Mouse (Mus musculus) embryo, embryonic 11 days (tissue): ENCODE data around the gene AF067063.
"Not testable (repeated sequence)": the region's sequence is repeated elsewhere in the genome, so short reads cannot be mapped to it uniquely, and the experiment has no call there.

ENCODE experiments used
- DNase-seq: peaks from one replicate; pipeline ENCODE4 v3.0.0-alpha.2; 2015

Gene AF067063

GRCm38 (mm10) chr13:119830116-119830515, at the start of gene AF067063:
Gene AF067063, minus strand, starts transcription at chr13:119830216.
- DNase-seq: not testable (repeated sequence)

GRCm38 (mm10) chr13:119864395-119864999, 34.5 kb upstream of the AF067063 start:
- DNase-seq: not testable (repeated sequence)

GRCm38 (mm10) chr13:119862399-119862798, 32.4 kb upstream of the AF067063 start:
- DNase-seq: not testable (repeated sequence)

GRCm38 (mm10) chr13:119839982-119840381, 10.0 kb upstream of the AF067063 start:
- not testable (repeated sequence) for DNase-seq

GRCm38 (mm10) chr13:119837719-119838337, 7.8 kb upstream of the AF067063 start:
- peak; percentile 40 for DNase-seq

- peak; percentile 42 for DNase-seq
These were observed 6.4 kb upstream of the AF067063 start for GRCm38 (mm10) chr13:119836324-119836811.

- DNase-seq: peak; percentile 66
These were observed 5.5 kb upstream of the AF067063 start, which contains the start of gene D13Ertd608e for GRCm38 (mm10) chr13:119835320-119836056. Gene D13Ertd608e, plus strand, starts transcription at chr13:119836006.

GRCm38 (mm10) chr13:119817579-119818206, 12.3 kb downstream of the AF067063 start:
- no peak for DNase-seq

GRCm38 (mm10) chr13:119816798-119817197, 13.2 kb downstream of the AF067063 start:
- DNase-seq: no peak

GRCm38 (mm10) chr13:119810031-119810430, 20.0 kb downstream of the AF067063 start:
- DNase-seq: no peak

- no peak for DNase-seq
These were observed 21.1 kb downstream of the AF067063 start for GRCm38 (mm10) chr13:119808937-119809336.

- no peak for DNase-seq
These were observed 32.4 kb downstream of the AF067063 start for GRCm38 (mm10) chr13:119797656-119798055.

- no peak for DNase-seq
These were observed 37.1 kb downstream of the AF067063 start for GRCm38 (mm10) chr13:119792791-119793404.

- peak; percentile 42 for DNase-seq
These were observed 38.4 kb downstream of the AF067063 start for GRCm38 (mm10) chr13:119791580-119792135.

- DNase-seq: peak; percentile 98
These were observed 39.0 kb downstream of the AF067063 start, which contains the start of gene Zfp131 for GRCm38 (mm10) chr13:119790761-119791579. Gene Zfp131, minus strand, starts transcription at chr13:119790889.

- peak; percentile 68 for DNase-seq
These were observed 39.9 kb downstream of the AF067063 start for GRCm38 (mm10) chr13:119789851-119790717.

GRCm38 (mm10) chr13:119783581-119783980, 46.4 kb downstream of the AF067063 start:
- DNase-seq: peak; percentile 13
